Mouse (Mus musculus) monocyte, adult 5-6 weeks (primary cell): ENCODE data around the gene Dhrs4. TPM values are rescaled to one million over a fixed set of nuclear protein-coding genes. Genes with fewer than 3 reads are reported as not detected.

ENCODE experiments used
- ATAC-seq: fragments of 153-309, 156-312 bp; replicated peaks from 2 replicates; pipeline ENCODE4 v1.8.0; 2017; ENCODE audit warnings: mild to moderate bottlenecking; ENCODE audit not compliant: low TSS enrichment, insufficient number of reproducible peaks, severe bottlenecking, poor library complexity, low FRiP score
- total RNA-seq: library from RNA; stranded (forward); fragments of 200-1000, 200-491, 200-594 nt; gene quantifications from 3 replicates; pipeline ENCODE4 v1.2.3, GENCODE M21; 2017

Dhrs4 gene
- total RNA-seq, 1 experiment from 2014 or later = 63.6 TPM

- no peak for ATAC-seq
Observed at GRCm38 (mm10) chr14:55519604-55520003, 41.0 kb downstream of the Dhrs4 start.

DNA sequence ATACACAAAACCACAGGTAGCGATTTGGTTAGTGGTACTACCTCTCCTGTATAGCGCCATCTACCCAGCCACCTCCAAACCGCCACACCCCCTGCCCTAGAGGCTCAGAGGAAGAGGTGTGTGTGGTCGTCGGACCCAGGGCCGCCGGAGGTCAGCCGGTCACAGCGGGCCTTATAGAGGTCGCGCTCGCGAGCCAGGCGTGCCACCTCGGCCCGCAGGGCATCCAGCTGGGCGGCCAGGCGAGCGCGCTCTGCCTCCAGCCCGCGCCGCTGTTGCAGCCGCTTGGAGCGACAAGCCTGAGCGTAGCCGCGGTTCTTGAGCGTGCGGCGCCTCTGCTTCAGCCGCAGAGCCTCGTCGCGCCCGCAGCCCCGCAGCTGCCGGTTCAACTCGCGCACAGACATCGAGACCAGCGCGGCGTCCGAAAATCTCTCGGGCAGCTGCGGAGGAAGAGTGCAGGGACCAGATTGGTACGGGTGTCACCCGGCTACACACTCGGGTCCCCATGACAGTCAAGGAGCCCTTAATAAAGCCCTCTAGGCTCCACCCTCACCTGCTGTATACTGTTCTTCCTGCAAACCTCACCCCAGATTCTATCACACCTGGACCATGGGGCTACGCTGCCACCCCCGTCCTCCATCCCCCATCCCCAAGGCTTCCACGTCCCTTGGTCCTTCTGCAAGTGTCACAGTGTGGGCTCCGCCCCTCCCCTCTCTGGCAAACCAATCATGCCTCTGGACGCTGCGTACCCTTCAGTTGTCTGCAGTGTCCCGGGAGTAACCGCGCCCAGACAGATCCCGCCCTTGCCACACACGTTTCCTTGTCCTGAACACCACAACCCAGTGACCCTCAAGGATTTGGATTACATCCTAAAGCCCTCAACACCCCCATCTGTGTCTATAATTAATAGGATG lies 42.1 kb downstream of the Dhrs4 start:
- no peak for ATAC-seq

GRCm38 (mm10) chr14:55524062-55524461 lies 45.5 kb downstream of the Dhrs4 start:
- ATAC-seq = no peak

GRCm38 (mm10) chr14:55524785-55525184 lies 46.2 kb downstream of the Dhrs4 start, which contains the start of gene Nrl:
Nrl (minus strand) TSS chr14:55524981.
- ATAC-seq = no peak

DNA sequence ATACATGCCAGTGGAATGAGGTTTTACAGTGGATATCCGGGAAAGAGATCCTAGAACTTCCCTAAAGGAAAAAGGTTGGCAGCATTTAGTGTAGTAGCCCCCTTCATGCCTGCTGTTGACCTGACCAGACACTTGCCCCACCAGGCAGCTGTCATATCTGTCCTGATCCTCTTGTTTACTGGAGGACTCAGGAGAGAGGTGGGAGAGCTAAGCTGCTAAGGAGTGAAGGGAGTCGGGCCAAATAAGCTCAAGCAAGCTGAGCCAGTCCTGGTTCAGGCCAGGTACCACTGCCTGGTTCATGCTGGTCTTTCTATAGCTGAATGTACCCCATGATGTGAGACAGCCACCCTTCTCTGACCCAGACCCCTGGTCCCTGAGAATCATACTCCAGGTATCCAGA lies 48.1 kb downstream of the Dhrs4 start:
- no peak for ATAC-seq

GRCm38 (mm10) chr14:55527940-55528339 lies 49.4 kb downstream of the Dhrs4 start:
- 0 out of 2 replicates have a peak, but pooled peaks have one; percentile 66 for ATAC-seq

DNA sequence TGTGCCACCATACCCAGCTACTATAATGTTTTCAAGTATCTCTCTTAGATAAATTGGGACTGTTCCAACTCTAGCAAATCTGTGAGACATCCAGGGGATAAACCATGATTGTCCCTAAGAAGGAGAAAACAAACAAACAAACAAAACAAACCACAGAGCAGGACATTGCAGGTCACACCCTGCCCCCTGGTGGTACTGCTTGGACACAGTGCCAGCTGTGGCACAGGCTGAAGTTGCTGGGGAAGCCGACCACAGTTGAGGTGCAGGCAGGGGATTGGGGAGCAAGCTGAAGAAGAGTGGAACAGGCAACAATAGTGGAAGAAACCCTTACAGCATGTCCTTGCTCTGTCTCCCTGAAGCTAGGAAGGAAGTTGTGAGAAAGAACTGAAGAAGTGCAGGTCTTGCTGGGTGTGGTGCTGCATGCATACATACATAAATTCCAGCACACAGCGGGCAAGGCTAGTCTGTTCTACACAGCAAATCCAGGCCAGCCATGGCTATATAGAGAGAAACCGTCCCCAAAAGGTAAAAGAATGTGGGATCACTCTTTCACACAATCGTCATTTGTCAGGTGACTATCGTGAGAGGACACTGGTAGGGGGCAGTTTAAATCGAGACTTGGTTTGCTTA lies 57.7 kb downstream of the Dhrs4 start:
- peak; percentile 44; the same call in 1 of the 2 replicates for ATAC-seq

Other genes with a start within 250 kb of the Dhrs4 start
- gene Carmil3, start 11.9 kb downstream of the Dhrs4 start, total RNA-seq = not detected in 3 replicates
- not detected in 3 replicates for gene Cpne6, start 31.7 kb downstream of the Dhrs4 start, total RNA-seq
- not detected in 3 replicates for gene Nrl, start 46.2 kb downstream of the Dhrs4 start, total RNA-seq
- 17.3 to 21.1 TPM (median 18.2 TPM) in 3 replicates for gene Pck2, start 61.5 kb downstream of the Dhrs4 start, total RNA-seq
- 70.5 to 154 TPM (median 91.7 TPM) in 3 replicates for gene Dcaf11, start 81.2 kb downstream of the Dhrs4 start, total RNA-seq
- gene A730061H03Rik, start 81.6 kb downstream of the Dhrs4 start, total RNA-seq = 1.7 to 11.4 TPM in 2 of 3 replicates, not detected in the other
- gene Fitm1, start 96.9 kb downstream of the Dhrs4 start, total RNA-seq = not detected in 3 replicates
- gene Psme1, start 99.4 kb downstream of the Dhrs4 start, total RNA-seq = 318 to 422 TPM (median 336 TPM) in 3 replicates
- 10.5 to 13.0 TPM (median 12.1 TPM) in 3 replicates for gene Emc9, start 106.5 kb downstream of the Dhrs4 start, total RNA-seq
- gene Psme2, start 112.4 kb downstream of the Dhrs4 start, total RNA-seq = 275 to 334 TPM (median 300 TPM) in 3 replicates
- gene Rnf31, start 113.0 kb downstream of the Dhrs4 start, total RNA-seq = 25.1 to 38.5 TPM (median 38.4 TPM) in 3 replicates
- 76.6 to 92.0 TPM (median 77.4 TPM) in 3 replicates for gene Irf9, start 124.8 kb downstream of the Dhrs4 start, total RNA-seq
- 3.1 to 4.4 TPM (median 3.4 TPM) in 3 replicates for gene Rec8, start 139.3 kb downstream of the Dhrs4 start, total RNA-seq
- 3.7 to 13.4 TPM (median 11.8 TPM) in 3 replicates for gene Ipo4, start 157.2 kb downstream of the Dhrs4 start, total RNA-seq
- 1.9 to 2.0 TPM in 2 of 3 replicates, not detected in the other for gene Gm49378, start 159.1 kb downstream of the Dhrs4 start, total RNA-seq
- 49.4 to 58.5 TPM (median 55.5 TPM) in 3 replicates for gene Tm9sf1, start 165.0 kb downstream of the Dhrs4 start, total RNA-seq
- 0.58 TPM in 1 of 3 replicates, not detected in the others for gene Tssk4, start 171.4 kb downstream of the Dhrs4 start, total RNA-seq
- gene Mdp1, start 181.8 kb downstream of the Dhrs4 start, total RNA-seq = 41.8 to 53.9 TPM (median 42.8 TPM) in 3 replicates
- gene Gmpr2, start 193.2 kb downstream of the Dhrs4 start, total RNA-seq = 24.7 to 33.1 TPM (median 25.6 TPM) in 3 replicates
- gene Nedd8, start 193.4 kb downstream of the Dhrs4 start, total RNA-seq = 224 to 272 TPM (median 230 TPM) in 3 replicates
- 42.6 to 96.3 TPM (median 46.5 TPM) in 3 replicates for gene Tinf2, start 203.1 kb downstream of the Dhrs4 start, total RNA-seq
- gene Tgm1, start 235.2 kb downstream of the Dhrs4 start, total RNA-seq = 0.49 to 4.7 TPM (median 1.5 TPM) in 3 replicates
- gene Rabggta, start 243.5 kb downstream of the Dhrs4 start, total RNA-seq = 19.8 to 29.6 TPM (median 20.8 TPM) in 3 replicates